Mouse (Mus musculus) cerebellum, adult 2 months (tissue): ENCODE results near the gene Anxa8.

Experiments
- CTCF ChIP-seq: fragments of 200-500 bp; IDR thresholded peaks from 2 replicates; pipeline ENCODE4 v1.5.1; 2011; ENCODE audit warnings: low read depth, mild to moderate bottlenecking, control low read depth, low read length, moderate library complexity, borderline replicate concordance; ENCODE audit not compliant: insufficient read depth
- POLR2A ChIP-seq: fragments of 200-500 bp; IDR thresholded peaks from 2 replicates; pipeline ENCODE4 v1.6.1; 2011; ENCODE audit warnings: low read length, control low read depth, borderline replicate concordance; ENCODE audit not compliant: insufficient read depth

DNA sequence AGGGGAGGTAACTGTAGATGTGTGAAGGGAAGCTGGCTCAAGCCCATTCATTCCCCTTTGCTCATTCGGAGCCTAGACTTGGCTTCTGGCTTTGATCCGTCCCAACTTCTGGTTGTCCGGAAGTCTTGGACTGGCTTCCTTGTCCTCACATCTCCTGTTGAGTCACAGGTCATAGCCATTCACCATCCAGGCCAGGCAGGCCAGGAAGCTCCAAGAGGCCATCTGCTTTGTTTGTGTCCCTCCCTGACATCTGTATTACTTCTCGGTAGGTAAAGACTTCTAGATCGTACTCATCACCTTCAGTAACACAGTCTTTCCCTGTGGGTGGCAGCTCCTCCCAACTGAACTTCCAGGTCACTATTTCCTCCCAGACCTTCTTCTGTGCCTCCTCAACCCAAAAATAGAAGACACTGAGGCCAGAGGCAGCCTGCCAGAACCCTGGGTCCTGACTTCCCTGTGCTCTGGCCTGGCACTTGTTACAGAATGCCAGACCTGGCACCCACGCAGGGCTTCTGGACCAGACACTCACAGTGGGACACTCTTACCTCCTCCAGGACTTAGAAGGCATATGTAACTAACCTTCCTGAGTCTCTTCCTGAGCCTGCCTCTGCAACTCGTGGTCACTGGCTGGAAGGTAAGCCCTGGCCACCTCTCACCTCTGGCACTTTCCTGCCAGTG lies 33.4 kb downstream of the Anxa8 start:
- TF ChIP-seq POLR2A (no peak), CTCF (no peak)
